Mouse (Mus musculus) CH12.LX (cell line): ENCODE results near the gene Sdhb.

Experiments used
- CTCF ChIP-seq, 2 experiments: IDR thresholded peaks in 1 of 2; conservative IDR thresholded peaks in 1 of 2; 2 replicates each; pipeline ENCODE4 v1.5.1; 2011 to 2012; ENCODE audit warnings: low read depth in 2 of 2, low read length in 2 of 2, improper control_type of control experiment in 1 of 2, inconsistent platforms in 1 of 2, mild to moderate bottlenecking in 1 of 2, moderate library complexity in 1 of 2
- EP300 ChIP-seq: IDR thresholded peaks from 2 replicates; pipeline ENCODE4 v1.6.1; 2011; ENCODE audit warnings: low read length, improper control_type of control experiment
- ETS1 ChIP-seq: conservative IDR thresholded peaks from 2 replicates; pipeline ENCODE4 v1.6.1; 2012; ENCODE audit warnings: low read depth, mild to moderate bottlenecking, inconsistent platforms, low read length, improper control_type of control experiment, moderate library complexity
- MAZ ChIP-seq: IDR thresholded peaks from 2 replicates; pipeline ENCODE4 v1.6.1; 2012; ENCODE audit warnings: low read depth, mild to moderate bottlenecking, inconsistent platforms, low read length, improper control_type of control experiment, moderate library complexity
- NELFE ChIP-seq: IDR thresholded peaks from 2 replicates; pipeline ENCODE4 v1.6.1; 2011; ENCODE audit warnings: low read depth, low read length, improper control_type of control experiment
- POLR2A ChIP-seq: IDR thresholded peaks from 2 replicates; pipeline ENCODE4 v1.6.1; 2011; ENCODE audit warnings: low read depth, mild to moderate bottlenecking, improper control_type of control experiment, low read length
- POLR2AphosphoS2 ChIP-seq: IDR thresholded peaks from 2 replicates; pipeline ENCODE4 v1.6.1; 2011; ENCODE audit warnings: low read depth, low read length, improper control_type of control experiment
- TCF12 ChIP-seq: IDR thresholded peaks from 2 replicates; pipeline ENCODE4 v1.6.1; 2014; ENCODE audit warnings: low read depth, mild to moderate bottlenecking, inconsistent platforms, low read length, improper control_type of control experiment
- ZKSCAN1 ChIP-seq: IDR thresholded peaks from 2 replicates; pipeline ENCODE4 v1.6.1; 2012; ENCODE audit warnings: low read depth, inconsistent platforms, low read length, improper control_type of control experiment, borderline replicate concordance
- ZNF384 ChIP-seq: IDR thresholded peaks from 2 replicates; pipeline ENCODE4 v1.6.1; 2012; ENCODE audit warnings: low read depth, low read length, improper control_type of control experiment, inconsistent platforms

DNA sequence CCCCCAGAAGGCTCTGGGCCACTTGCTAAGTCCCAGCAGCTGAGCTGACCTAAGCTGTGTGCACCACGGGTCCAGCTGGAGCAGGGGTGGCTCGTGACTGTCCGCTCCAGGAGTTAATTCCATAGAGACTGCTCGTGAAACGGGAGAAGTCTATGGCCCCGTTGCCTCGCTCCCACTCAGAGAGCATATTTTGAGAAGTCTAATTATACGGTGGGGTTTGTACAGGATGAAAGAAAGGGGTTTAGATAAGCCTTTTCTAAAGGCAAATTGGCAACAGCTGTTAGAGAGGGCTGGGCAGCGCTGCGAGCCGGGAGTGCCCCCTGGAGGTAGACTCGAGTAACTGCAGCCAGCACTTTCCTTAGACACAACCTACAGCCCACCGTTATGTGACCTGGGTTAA lies 3.3 kb upstream of the Sdhb start:
- TF ChIP-seq MAZ (no peak), ETS1 (no peak), POLR2AphosphoS2 (no peak), CTCF (conservative IDR thresholded peaks at IDR 0.05 in 1 of 2, IDR thresholded peaks at IDR 0.05 in 1 of 2; ENCODE audit: low read depth in 2 of 2, low read length in 2 of 2) (peak; percentile 95 to 99), ZKSCAN1 (no peak), POLR2A (no peak), EP300 (no peak), ZNF384 (no peak), TCF12 (no peak), NELFE (peak; percentile 43; the same call in 1 of the 2 replicates)
